Mouse (Mus musculus) CH12.LX (cell line): Measurements from ENCODE around the gene Olfr494. TPM values are rescaled to one million over a fixed set of nuclear protein-coding genes. Genes with fewer than 3 reads are reported as not detected.

Experiments
- polyA plus RNA-seq: library from polyadenylated mRNA; unstranded; fragments of >175 nt; gene quantifications from 2 replicates; pipeline ENCODE4 v1.2.1, GENCODE M21; 2012; ENCODE audit warnings: low read depth; ENCODE audit not compliant: insufficient read length
- total RNA-seq, 2 experiments: library from RNA; depleted of rRNA; stranded (reverse); fragments of 300-350 nt in 1 of 2; fragments of >200 nt in 1 of 2; gene quantifications; 2 replicates each; pipeline ENCODE4 v1.2.3; 2012 to 2014

Gene Olfr494
- total and polyA plus RNA-seq, 3 experiments = not detected

Other genes with a start within 250 kb of the Olfr494 start
- not detected in 2 replicates for gene Olfr484, start 237.9 kb upstream of the Olfr494 start, total RNA-seq (2012; rRNA removed)
- gene Olfr484, start 237.9 kb upstream of the Olfr494 start, total RNA-seq (2014; rRNA removed) = not detected in 2 replicates
- gene Olfr484, start 237.9 kb upstream of the Olfr494 start, polyA plus RNA-seq = not detected in 2 replicates
- gene Olfr485, start 205.5 kb upstream of the Olfr494 start, total RNA-seq (2012; rRNA removed) = not detected in 2 replicates
- gene Olfr485, start 205.5 kb upstream of the Olfr494 start, total RNA-seq (2014; rRNA removed) = not detected in 2 replicates
- gene Olfr485, start 205.5 kb upstream of the Olfr494 start, polyA plus RNA-seq = not detected in 2 replicates
- not detected in 2 replicates for gene Olfr486, start 192.6 kb upstream of the Olfr494 start, total RNA-seq (2012; rRNA removed)
- not detected in 2 replicates for gene Olfr486, start 192.6 kb upstream of the Olfr494 start, total RNA-seq (2014; rRNA removed)
- not detected in 2 replicates for gene Olfr486, start 192.6 kb upstream of the Olfr494 start, polyA plus RNA-seq
- not detected in 2 replicates for gene Olfr487, start 150.7 kb upstream of the Olfr494 start, total RNA-seq (2012; rRNA removed)
- gene Olfr487, start 150.7 kb upstream of the Olfr494 start, total RNA-seq (2014; rRNA removed) = not detected in 2 replicates
- not detected in 2 replicates for gene Olfr487, start 150.7 kb upstream of the Olfr494 start, polyA plus RNA-seq
- gene Olfr488, start 107.0 kb upstream of the Olfr494 start, total RNA-seq (2012; rRNA removed) = not detected in 2 replicates
- gene Olfr488, start 107.0 kb upstream of the Olfr494 start, total RNA-seq (2014; rRNA removed) = not detected in 2 replicates
- not detected in 2 replicates for gene Olfr488, start 107.0 kb upstream of the Olfr494 start, polyA plus RNA-seq
- not detected in 2 replicates for gene Olfr490, start 76.4 kb upstream of the Olfr494 start, total RNA-seq (2012; rRNA removed)
- gene Olfr490, start 76.4 kb upstream of the Olfr494 start, total RNA-seq (2014; rRNA removed) = not detected in 2 replicates
- not detected in 2 replicates for gene Olfr490, start 76.4 kb upstream of the Olfr494 start, polyA plus RNA-seq
- gene Olfr491, start 51.9 kb upstream of the Olfr494 start, total RNA-seq (2012; rRNA removed) = not detected in 2 replicates
- not detected in 2 replicates for gene Olfr491, start 51.9 kb upstream of the Olfr494 start, total RNA-seq (2014; rRNA removed)
- not detected in 2 replicates for gene Olfr491, start 51.9 kb upstream of the Olfr494 start, polyA plus RNA-seq
- not detected in 2 replicates for gene Olfr492, start 41.7 kb upstream of the Olfr494 start, total RNA-seq (2012; rRNA removed)
- gene Olfr492, start 41.7 kb upstream of the Olfr494 start, total RNA-seq (2014; rRNA removed) = not detected in 2 replicates
- not detected in 2 replicates for gene Olfr492, start 41.7 kb upstream of the Olfr494 start, polyA plus RNA-seq
- gene Olfr493, start 18.4 kb upstream of the Olfr494 start, total RNA-seq (2012; rRNA removed) = not detected in 2 replicates
- not detected in 2 replicates for gene Olfr493, start 18.4 kb upstream of the Olfr494 start, total RNA-seq (2014; rRNA removed)
- not detected in 2 replicates for gene Olfr493, start 18.4 kb upstream of the Olfr494 start, polyA plus RNA-seq
- not detected in 2 replicates for gene Olfr495, start 27.8 kb downstream of the Olfr494 start, total RNA-seq (2012; rRNA removed)
- gene Olfr495, start 27.8 kb downstream of the Olfr494 start, total RNA-seq (2014; rRNA removed) = not detected in 2 replicates
- not detected in 2 replicates for gene Olfr495, start 27.8 kb downstream of the Olfr494 start, polyA plus RNA-seq
- gene Olfr497, start 55.1 kb downstream of the Olfr494 start, total RNA-seq (2012; rRNA removed) = not detected in 2 replicates
- gene Olfr497, start 55.1 kb downstream of the Olfr494 start, total RNA-seq (2014; rRNA removed) = not detected in 2 replicates
- not detected in 2 replicates for gene Olfr497, start 55.1 kb downstream of the Olfr494 start, polyA plus RNA-seq
- not detected in 2 replicates for gene Olfr498, start 100.0 kb downstream of the Olfr494 start, total RNA-seq (2012; rRNA removed)
- not detected in 2 replicates for gene Olfr498, start 100.0 kb downstream of the Olfr494 start, total RNA-seq (2014; rRNA removed)
- gene Olfr498, start 100.0 kb downstream of the Olfr494 start, polyA plus RNA-seq = not detected in 2 replicates
- gene Olfr502, start 159.7 kb downstream of the Olfr494 start, total RNA-seq (2012; rRNA removed) = not detected in 2 replicates
- gene Olfr502, start 159.7 kb downstream of the Olfr494 start, total RNA-seq (2014; rRNA removed) = not detected in 2 replicates
- not detected in 2 replicates for gene Olfr502, start 159.7 kb downstream of the Olfr494 start, polyA plus RNA-seq
- gene Olfr503, start 179.2 kb downstream of the Olfr494 start, total RNA-seq (2012; rRNA removed) = not detected in 2 replicates
- gene Olfr503, start 179.2 kb downstream of the Olfr494 start, total RNA-seq (2014; rRNA removed) = not detected in 2 replicates
- gene Olfr503, start 179.2 kb downstream of the Olfr494 start, polyA plus RNA-seq = not detected in 2 replicates
- gene Olfr504, start 200.5 kb downstream of the Olfr494 start, total RNA-seq (2012; rRNA removed) = not detected in 2 replicates
- gene Olfr504, start 200.5 kb downstream of the Olfr494 start, total RNA-seq (2014; rRNA removed) = not detected in 2 replicates
- not detected in 2 replicates for gene Olfr504, start 200.5 kb downstream of the Olfr494 start, polyA plus RNA-seq
- not detected in 2 replicates for gene Olfr506, start 245.5 kb downstream of the Olfr494 start, total RNA-seq (2012; rRNA removed)
- gene Olfr506, start 245.5 kb downstream of the Olfr494 start, total RNA-seq (2014; rRNA removed) = not detected in 2 replicates
- not detected in 2 replicates for gene Olfr506, start 245.5 kb downstream of the Olfr494 start, polyA plus RNA-seq